Mouse (Mus musculus): ENCODE data around the gene Celf1.

Celf1 gene

GRCm38 (mm10) chr2:90939750-90940149, 432 bp upstream of the Celf1 start:
- DNase-seq (ENCODE audit: low spot score in 2 of 2): no peak

- no peak for DNase-seq (ENCODE audit: low spot score in 2 of 2)
These were observed 1.6 kb downstream of the Celf1 start for GRCm38 (mm10) chr2:90941744-90942143.

- DNase-seq (ENCODE audit: low spot score in 2 of 2): no peak
These were observed 10.0 kb downstream of the Celf1 start for GRCm38 (mm10) chr2:90950149-90950548.

GRCm38 (mm10) chr2:90950582-90951194, 10.5 kb downstream of the Celf1 start:
- no peak for DNase-seq (ENCODE audit: low spot score in 2 of 2)

- DNase-seq (ENCODE audit: low spot score in 2 of 2): no peak
These were observed 13.3 kb downstream of the Celf1 start for GRCm38 (mm10) chr2:90953461-90953860.

- peak; percentile 34 to 66 for DNase-seq (ENCODE audit: low spot score in 2 of 2)
These were observed 15.9 kb downstream of the Celf1 start for GRCm38 (mm10) chr2:90956053-90956452.

- no peak for DNase-seq (ENCODE audit: low spot score in 2 of 2)
These were observed 18.7 kb downstream of the Celf1 start for GRCm38 (mm10) chr2:90958856-90959255.

GRCm38 (mm10) chr2:90960012-90960411, 19.8 kb downstream of the Celf1 start:
- DNase-seq (ENCODE audit: low spot score in 2 of 2): peak; percentile 28 to 48

GRCm38 (mm10) chr2:90963304-90963703, 23.1 kb downstream of the Celf1 start:
- DNase-seq (ENCODE audit: low spot score in 2 of 2): no peak

- peak; percentile 73 to 90 for DNase-seq (ENCODE audit: low spot score in 2 of 2)
These were observed 24.8 kb downstream of the Celf1 start for GRCm38 (mm10) chr2:90964811-90965465.

GRCm38 (mm10) chr2:90965466-90966080, 25.4 kb downstream of the Celf1 start:
- DNase-seq (ENCODE audit: low spot score in 2 of 2): peak in 1 of 2 experiments; percentile 72

GRCm38 (mm10) chr2:90970606-90971005, 30.4 kb downstream of the Celf1 start:
- DNase-seq (ENCODE audit: low spot score in 2 of 2): peak; percentile 45 to 48

- DNase-seq (ENCODE audit: low spot score in 2 of 2): no peak
These were observed 33.9 kb downstream of the Celf1 start for GRCm38 (mm10) chr2:90974101-90974500.

- no peak for DNase-seq (ENCODE audit: low spot score in 2 of 2)
These were observed 35.1 kb downstream of the Celf1 start for GRCm38 (mm10) chr2:90975181-90975835.

GRCm38 (mm10) chr2:90976590-90976989, 36.4 kb downstream of the Celf1 start:
- DNase-seq (ENCODE audit: low spot score in 2 of 2): no peak

- DNase-seq (ENCODE audit: low spot score in 2 of 2): no peak
These were observed 37.1 kb downstream of the Celf1 start for GRCm38 (mm10) chr2:90977291-90977690.

GRCm38 (mm10) chr2:90986055-90986454, 45.9 kb downstream of the Celf1 start:
- no peak for DNase-seq (ENCODE audit: low spot score in 2 of 2)

- no peak for DNase-seq (ENCODE audit: low spot score in 2 of 2)
These were observed 68.4 kb downstream of the Celf1 start for GRCm38 (mm10) chr2:91008536-91008935.

- DNase-seq (ENCODE audit: low spot score in 2 of 2): no peak
These were observed 73.7 kb downstream of the Celf1 start for GRCm38 (mm10) chr2:91013881-91014280.

GRCm38 (mm10) chr2:91015386-91015785, 75.2 kb downstream of the Celf1 start:
- DNase-seq (ENCODE audit: low spot score in 2 of 2): no peak

GRCm38 (mm10) chr2:91018061-91018788, 78.0 kb downstream of the Celf1 start:
- peak in 1 of 2 experiments; percentile 27 for DNase-seq (ENCODE audit: low spot score in 2 of 2)

GRCm38 (mm10) chr2:91019911-91020310, 79.7 kb downstream of the Celf1 start:
- no peak for DNase-seq (ENCODE audit: low spot score in 2 of 2)

Measured in right cerebral cortex, postnatal 36 days (tissue).